Mouse (Mus musculus) heart, embryonic 11.5 days (tissue): ENCODE measurements around the gene Gpd2. TPM values are rescaled to one million over a fixed set of nuclear protein-coding genes. Genes with fewer than 3 reads are reported as not detected.

ENCODE experiments used
- ATAC-seq: fragments of 200-750 bp; cut with Nextera tagmentation; replicated peaks from 2 replicates; pipeline ENCODE4 v1.8.0; 2017; ENCODE audit warnings: moderate library complexity; ENCODE audit not compliant: insufficient number of reproducible peaks, low FRiP score, low TSS enrichment
- H3K27ac ChIP-seq: fragments of 300-500 bp; sonication (generic); 2 replicates; pipeline ENCODE4 v1.5.1; 2014; ENCODE audit warnings: mild to moderate bottlenecking, low read depth, low read length
- H3K27me3 ChIP-seq: fragments of 300-500 bp; sonication (generic); 2 replicates; pipeline ENCODE4 v1.6.1; 2014; ENCODE audit warnings: mild to moderate bottlenecking, low read length, mixed read lengths; ENCODE audit not compliant: control insufficient read depth, insufficient read depth
- H3K36me3 ChIP-seq: fragments of 300-500 bp; sonication (generic); 2 replicates; pipeline ENCODE4 v1.6.1; 2014; ENCODE audit warnings: mild to moderate bottlenecking, low read length, moderate library complexity, mixed read lengths; ENCODE audit not compliant: control insufficient read depth, insufficient read depth
- H3K4me1 ChIP-seq: fragments of 300-500 bp; sonication (generic); 2 replicates; pipeline ENCODE4 v1.6.1; 2014; ENCODE audit warnings: low read length; ENCODE audit not compliant: control insufficient read depth, insufficient read depth
- H3K4me2 ChIP-seq: fragments of 300-500 bp; sonication (generic); 2 replicates; pipeline ENCODE4 v1.6.1; 2014; ENCODE audit warnings: mild to moderate bottlenecking, moderate library complexity
- H3K4me3 ChIP-seq: fragments of 300-500 bp; sonication (generic); 2 replicates; pipeline ENCODE4 v1.5.1; 2014; ENCODE audit warnings: low read depth, low read length
- H3K9ac ChIP-seq: fragments of 300-500 bp; sonication (generic); 2 replicates; pipeline ENCODE4 v1.6.1; 2014; ENCODE audit warnings: mild to moderate bottlenecking, low read depth, low read length, moderate library complexity
- H3K9me3 ChIP-seq: fragments of 300-500 bp; sonication (generic); replicated peaks from 2 replicates; pipeline ENCODE4 v1.6.1; 2016; ENCODE audit warnings: low read length; ENCODE audit not compliant: control insufficient read depth
- WGBS: fragments of 180-500 bp; shearing (Covaris S2); extraction: QIAGEN DNeasy Blood & Tissue Kit; methylation state at CpG from one replicate; pipeline ENCODE4 v1.1.7; 2014; ENCODE audit not compliant: insufficient replicate concordance; 5-methylcytosine and 5-hydroxymethylcytosine counted together
- polyA plus RNA-seq: library from polyadenylated mRNA; unstranded; fragments of >200 nt; fragmentation: Nextera tagmentation; extraction: Ambion mirVana; gene quantifications from 2 replicates; pipeline ENCODE4 v1.2.1, GENCODE M21; 2014

Gpd2 gene
- polyA plus RNA-seq, 1 experiment from 2014 or later, result 17.3 TPM

GRCm38 (mm10) chr2:57396061-57396460 lies 158.6 kb downstream of the Gpd2 start:
- H3K4me2 ChIP-seq, result no peak overlapping the region
- H3K9ac ChIP-seq, result no peak overlapping the region
- no peaks in the 10 kb centered on the region for H3K4me1 ChIP-seq
- ATAC-seq, result no peak
- H3K27me3 ChIP-seq, result no peaks in the 10 kb centered on the region
- WGBS, result 88% methylated on average over 13 of the region's 13 CpGs
- no peak overlapping the region for H3K4me3 ChIP-seq
- H3K9me3 ChIP-seq, result no peaks in the 10 kb centered on the region
- H3K27ac ChIP-seq, result no peak overlapping the region
- no peaks in the 10 kb centered on the region for H3K36me3 ChIP-seq

GRCm38 (mm10) chr2:57397727-57398126 lies 160.3 kb downstream of the Gpd2 start:
- WGBS, result 75% methylated on average over 3 of the region's 3 CpGs

GRCm38 (mm10) chr2:57407414-57408019 lies 170.1 kb downstream of the Gpd2 start:
- Histone ChIP-seq H3K4me1 (no peaks in the 10 kb centered on the region), H3K9me3 (no peaks in the 10 kb centered on the region), H3K36me3 (no peaks in the 10 kb centered on the region), H3K9ac (no peak overlapping the region), H3K4me2 (no peak overlapping the region), H3K27ac (no peak overlapping the region), H3K4me3 (no peak overlapping the region), H3K27me3 (no peaks in the 10 kb centered on the region)
- WGBS, result 71% methylated on average over 4 of the region's 4 CpGs
- ATAC-seq, result no peak

More at GRCm38 (mm10) chr2:57397727-57398126, 160.3 kb downstream of the Gpd2 start:
- Histone ChIP-seq H3K4me1 (no peaks in the 10 kb centered on the region), H3K9ac (no peak overlapping the region), H3K27ac (no peak overlapping the region), H3K9me3 (no peaks in the 10 kb centered on the region), H3K36me3 (no peaks in the 10 kb centered on the region), H3K4me3 (no peak overlapping the region), H3K27me3 (no peaks in the 10 kb centered on the region), H3K4me2 (no peak overlapping the region)
- no peak for ATAC-seq

- Histone ChIP-seq H3K27ac (no peak overlapping the region), H3K4me2 (no peak overlapping the region), H3K4me3 (no peak overlapping the region), H3K9ac (no peak overlapping the region), H3K27me3 (no peaks in the 10 kb centered on the region), H3K4me1 (no peaks in the 10 kb centered on the region), H3K36me3 (no peaks in the 10 kb centered on the region), H3K9me3 (no peaks in the 10 kb centered on the region)
- WGBS, result 83% methylated on average over 4 of the region's 4 CpGs
- ATAC-seq, result no peak
Observed at GRCm38 (mm10) chr2:57408413-57408812, 171.0 kb downstream of the Gpd2 start.

GRCm38 (mm10) chr2:57411551-57411950 lies 174.1 kb downstream of the Gpd2 start:
- Histone ChIP-seq H3K27ac (no peak overlapping the region), H3K27me3 (no peaks in the 10 kb centered on the region), H3K36me3 (no peaks in the 10 kb centered on the region), H3K4me1 (no peaks in the 10 kb centered on the region), H3K9me3 (no peaks in the 10 kb centered on the region), H3K4me2 (no peak overlapping the region), H3K4me3 (no peak overlapping the region), H3K9ac (no peak overlapping the region)
- WGBS, result 77% methylated on average over 2 of the region's 2 CpGs
- no peak for ATAC-seq

- 77% methylated on average over 9 of the region's 9 CpGs for WGBS
- Histone ChIP-seq H3K36me3 (no peaks in the 10 kb centered on the region), H3K4me1 (no peaks in the 10 kb centered on the region), H3K4me3 (no peak overlapping the region), H3K9ac (no peak overlapping the region), H3K9me3 (no peaks in the 10 kb centered on the region), H3K27ac (no peak overlapping the region), H3K4me2 (no peak overlapping the region), H3K27me3 (no peaks in the 10 kb centered on the region)
- ATAC-seq, result no peak
Observed at GRCm38 (mm10) chr2:57414550-57415160, 177.2 kb downstream of the Gpd2 start.

GRCm38 (mm10) chr2:57416711-57417110 lies 179.3 kb downstream of the Gpd2 start:
- no peak for ATAC-seq
- no peak overlapping the region for H3K9ac ChIP-seq
- 64% methylated on average over 1 of the region's 1 CpGs for WGBS

More at GRCm38 (mm10) chr2:57416711-57417110, 179.3 kb downstream of the Gpd2 start:
- Histone ChIP-seq H3K27ac (no peak overlapping the region), H3K36me3 (no peaks in the 10 kb centered on the region), H3K4me3 (no peak overlapping the region), H3K4me1 (no peaks in the 10 kb centered on the region), H3K4me2 (no peak overlapping the region), H3K9me3 (peaks cover 5% of the 10 kb centered on the region; the same call in 1 of the 2 replicates), H3K27me3 (no peaks in the 10 kb centered on the region)
